Mouse (Mus musculus) kidney, embryonic 16.5 days (tissue): Measurements from ENCODE around the gene Cnfn. TPM values are rescaled to one million over a fixed set of nuclear protein-coding genes. Genes with fewer than 3 reads are reported as not detected.

Experiments used
- ATAC-seq: fragments of 200-750 bp; cut with Nextera tagmentation; 2 replicates; pipeline ENCODE4 v1.8.0; 2017; ENCODE audit warnings: moderate TSS enrichment; ENCODE audit not compliant: low FRiP score, low TSS enrichment
- H3K27ac ChIP-seq: fragments of 300-500 bp; sonication (generic); 2 replicates; pipeline ENCODE4 v1.5.1; 2014; ENCODE audit warnings: low read length
- H3K27me3 ChIP-seq: fragments of 300-500 bp; sonication (generic); 2 replicates; pipeline ENCODE4 v1.6.1; 2014; ENCODE audit warnings: low read length, control low read depth, mixed read lengths; ENCODE audit not compliant: insufficient read depth
- H3K36me3 ChIP-seq: fragments of 300-500 bp; sonication (generic); 2 replicates; pipeline ENCODE4 v1.6.1; 2014; ENCODE audit warnings: low read length, control low read depth, mixed read lengths; ENCODE audit not compliant: insufficient read depth
- H3K4me1 ChIP-seq: fragments of 300-500 bp; sonication (generic); 2 replicates; pipeline ENCODE4 v1.6.1; 2014; ENCODE audit warnings: low read length, control low read depth, mixed read lengths; ENCODE audit not compliant: insufficient read depth
- H3K4me2 ChIP-seq: fragments of 300-500 bp; sonication (generic); replicated peaks from 2 replicates; pipeline ENCODE4 v1.6.1; 2014; ENCODE audit warnings: low read depth, low read length
- H3K4me3 ChIP-seq: fragments of 300-500 bp; sonication (generic); 2 replicates; pipeline ENCODE4 v1.5.1; 2014; ENCODE audit warnings: mild to moderate bottlenecking, low read length
- H3K9ac ChIP-seq: fragments of 300-500 bp; sonication (generic); replicated peaks from 2 replicates; pipeline ENCODE4 v1.6.1; 2014; ENCODE audit warnings: low read length
- H3K9me3 ChIP-seq: fragments of 300-500 bp; sonication (generic); 2 replicates; pipeline ENCODE4 v1.6.1; 2016; ENCODE audit warnings: low read length, control low read depth
- WGBS: fragments of 180-500 bp; shearing (Covaris S2); extraction: QIAGEN DNeasy Blood & Tissue Kit; methylation state at CpG from one replicate; pipeline ENCODE4 v1.1.7; 2014; 5-methylcytosine and 5-hydroxymethylcytosine counted together
- polyA plus RNA-seq: library from polyadenylated mRNA; unstranded; fragments of >200 nt; fragmentation: Nextera tagmentation; extraction: Ambion mirVana; gene quantifications from 2 replicates; pipeline ENCODE4 v1.2.1, GENCODE M21; 2015

The Cnfn gene
- polyA plus RNA-seq, 1 experiment from 2014 or later, result not detected

DNA sequence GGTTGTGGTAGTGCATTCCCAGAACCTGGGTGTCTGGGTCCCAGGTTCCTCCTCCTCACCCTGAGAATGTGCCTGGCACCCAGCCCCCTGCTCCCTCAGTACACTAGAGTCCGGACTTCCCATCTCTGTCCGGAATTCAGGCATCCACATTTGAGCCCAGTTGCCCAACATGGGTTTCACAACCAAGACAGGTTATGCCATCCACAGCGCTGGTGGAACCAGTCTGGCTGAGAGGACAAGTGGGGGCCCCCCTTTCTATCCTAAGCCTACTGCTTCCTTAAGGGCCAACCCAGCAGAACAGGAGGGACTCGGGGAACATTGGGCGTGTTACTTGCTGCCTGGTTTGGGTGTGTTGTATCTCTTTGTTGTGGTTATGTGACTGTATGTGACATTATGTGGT, 2.9 kb upstream of the Cnfn start:
- no peak overlapping the region for H3K9ac ChIP-seq
- WGBS, result 90% methylated on average over 5 of the region's 5 CpGs
- H3K36me3 ChIP-seq, result no peaks in the 10 kb centered on the region
- H3K9me3 ChIP-seq, result no peaks in the 10 kb centered on the region
- ATAC-seq, result no peak
- H3K27me3 ChIP-seq, result peaks cover 29% of the 10 kb centered on the region
- H3K4me3 ChIP-seq, result no peak overlapping the region
- no peak overlapping the region for H3K4me2 ChIP-seq
- H3K27ac ChIP-seq, result no peak overlapping the region
- H3K4me1 ChIP-seq, result peaks cover 14% of the 10 kb centered on the region

DNA sequence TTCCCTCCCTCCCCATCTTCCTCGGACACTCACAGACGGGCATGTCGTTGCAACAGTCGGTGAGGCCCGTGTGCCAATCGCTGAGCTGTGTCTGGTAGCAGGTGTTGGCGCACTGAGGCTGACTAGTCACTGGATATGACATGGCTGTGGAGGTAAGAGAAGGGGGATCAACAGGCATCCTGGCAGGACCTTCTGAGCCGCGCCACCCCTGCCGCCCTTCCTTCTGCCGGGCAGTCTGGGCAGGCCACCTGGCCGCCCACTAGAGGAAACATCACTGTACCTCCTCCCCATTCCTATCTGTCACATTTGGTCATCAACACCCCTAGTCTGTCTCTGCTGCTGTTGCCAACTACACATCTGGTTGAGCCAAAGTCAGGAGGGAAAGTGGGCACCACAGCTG, 1.2 kb downstream of the Cnfn start:
- Histone ChIP-seq H3K27me3 (peaks cover 43% of the 10 kb centered on the region), H3K27ac (no peak overlapping the region), H3K4me1 (peaks cover 9% of the 10 kb centered on the region), H3K9ac (no peak overlapping the region), H3K9me3 (no peaks in the 10 kb centered on the region), H3K4me2 (peak overlapping the region; percentile 45), H3K4me3 (no peak overlapping the region), H3K36me3 (peaks cover 13% of the 10 kb centered on the region)
- 17% methylated on average over 12 of the region's 12 CpGs for WGBS
- no peak for ATAC-seq

DNA sequence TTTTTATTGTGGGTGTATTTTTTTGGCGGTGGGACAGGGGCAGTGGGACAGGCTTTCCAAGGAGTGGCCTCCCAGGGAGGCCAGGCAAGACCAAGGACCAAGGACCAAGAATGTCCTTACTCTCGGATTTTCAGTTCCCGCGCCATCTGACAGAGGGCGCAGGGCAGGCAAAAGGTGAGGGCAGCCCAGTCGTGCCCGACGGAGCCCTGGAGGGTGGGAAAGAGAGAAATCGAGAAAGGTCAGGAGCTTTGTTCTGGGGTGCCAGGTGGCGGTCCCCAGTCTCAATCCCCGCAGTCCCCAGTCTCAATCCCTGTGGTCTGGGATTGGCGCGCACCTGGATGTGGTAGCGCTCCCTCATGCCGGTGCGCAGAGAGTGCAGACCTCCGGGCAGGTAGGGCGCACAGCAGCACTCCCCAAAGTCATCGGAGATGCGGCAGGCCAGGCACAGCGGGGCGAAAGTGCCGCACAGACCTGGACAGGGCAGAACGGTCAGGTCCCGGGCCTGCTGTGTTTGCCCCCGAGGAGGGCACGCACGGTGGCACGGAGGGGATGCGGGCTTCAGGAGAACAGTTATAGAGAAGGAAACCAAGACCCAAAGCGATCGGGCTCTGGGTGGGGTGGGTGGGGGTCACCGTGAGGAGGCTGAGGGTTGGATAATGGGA, 1.8 kb downstream of the Cnfn start:
- Histone ChIP-seq H3K9me3 (no peaks in the 10 kb centered on the region), H3K36me3 (peaks cover 15% of the 10 kb centered on the region), H3K9ac (peak overlapping the region; percentile 35; the same call in 1 of the 2 replicates), H3K27ac (no peak overlapping the region), H3K4me3 (no peak overlapping the region), H3K27me3 (peaks cover 43% of the 10 kb centered on the region), H3K4me2 (peak overlapping the region; percentile 45), H3K4me1 (peaks cover 9% of the 10 kb centered on the region)
- ATAC-seq, result peak; percentile 43; the same call in 1 of the 2 replicates
- WGBS, result 2% methylated on average over 33 of the region's 33 CpGs

DNA sequence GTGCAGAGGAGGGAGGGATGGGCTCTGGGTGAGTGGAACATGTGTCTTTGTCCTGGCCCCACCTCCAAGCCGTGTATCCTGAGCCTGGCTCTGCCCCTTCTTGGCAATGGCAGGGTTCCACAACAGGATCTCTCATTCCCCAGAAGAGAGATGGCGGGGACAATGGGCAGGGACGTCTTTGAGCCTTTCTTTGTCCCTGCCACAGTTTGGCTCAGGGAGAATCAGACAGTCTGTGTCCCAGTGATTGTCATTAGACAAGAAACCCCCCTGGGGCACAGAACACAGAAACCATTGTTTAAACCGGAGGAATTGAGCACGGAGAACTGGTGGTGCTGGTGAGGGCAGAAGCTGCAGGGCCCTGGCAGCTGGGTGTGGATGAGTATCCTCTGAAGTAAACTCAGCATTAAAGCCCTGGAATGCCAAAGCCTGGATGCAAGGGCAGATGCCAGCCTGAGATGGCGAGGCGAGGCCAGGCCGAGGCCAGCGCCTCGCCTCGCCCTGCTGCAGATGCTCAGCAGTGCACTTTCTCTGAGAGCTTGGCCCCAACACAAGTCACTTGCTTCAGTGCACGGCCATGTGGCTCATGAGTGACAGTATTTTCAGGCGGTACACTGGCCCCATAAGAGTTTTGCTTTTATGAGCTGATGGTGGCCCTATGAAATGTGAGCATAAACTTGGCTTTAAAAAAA, 3.4 kb downstream of the Cnfn start:
- Histone ChIP-seq H3K27me3 (peaks cover 43% of the 10 kb centered on the region), H3K4me2 (no peak overlapping the region), H3K4me3 (no peak overlapping the region), H3K9me3 (no peaks in the 10 kb centered on the region), H3K36me3 (peaks cover 23% of the 10 kb centered on the region), H3K4me1 (peaks cover 9% of the 10 kb centered on the region), H3K27ac (no peak overlapping the region), H3K9ac (no peak overlapping the region)
- 55% methylated on average over 13 of the region's 13 CpGs for WGBS
- ATAC-seq, result no peak

DNA sequence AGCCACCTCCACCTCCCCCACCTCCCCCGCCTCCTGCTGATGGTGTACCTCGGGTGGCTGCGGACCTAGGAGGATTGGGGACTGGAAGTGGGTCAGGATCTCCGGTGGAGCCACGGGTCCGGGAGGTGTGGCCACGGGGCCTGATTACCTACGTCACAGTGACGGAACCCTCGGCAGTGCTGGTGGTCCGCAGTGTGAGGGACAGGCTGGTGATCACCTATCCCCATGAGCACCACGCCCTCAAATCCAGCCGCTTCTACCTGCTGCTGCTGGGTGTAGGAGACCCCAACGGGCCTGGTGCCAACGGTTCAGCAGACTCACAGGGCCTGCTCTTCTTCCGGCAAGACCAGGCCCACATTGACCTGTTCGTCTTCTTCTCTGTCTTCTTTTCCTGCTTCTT, 5.9 kb downstream of the Cnfn start:
- Histone ChIP-seq H3K4me3 (no peak overlapping the region), H3K9ac (no peak overlapping the region), H3K27ac (no peak overlapping the region), H3K27me3 (peaks cover 26% of the 10 kb centered on the region), H3K36me3 (peaks cover 44% of the 10 kb centered on the region), H3K4me1 (peaks cover 4% of the 10 kb centered on the region), H3K9me3 (no peaks in the 10 kb centered on the region), H3K4me2 (no peak overlapping the region)
- no peak for ATAC-seq
- 93% methylated on average over 17 of the region's 17 CpGs for WGBS

DNA sequence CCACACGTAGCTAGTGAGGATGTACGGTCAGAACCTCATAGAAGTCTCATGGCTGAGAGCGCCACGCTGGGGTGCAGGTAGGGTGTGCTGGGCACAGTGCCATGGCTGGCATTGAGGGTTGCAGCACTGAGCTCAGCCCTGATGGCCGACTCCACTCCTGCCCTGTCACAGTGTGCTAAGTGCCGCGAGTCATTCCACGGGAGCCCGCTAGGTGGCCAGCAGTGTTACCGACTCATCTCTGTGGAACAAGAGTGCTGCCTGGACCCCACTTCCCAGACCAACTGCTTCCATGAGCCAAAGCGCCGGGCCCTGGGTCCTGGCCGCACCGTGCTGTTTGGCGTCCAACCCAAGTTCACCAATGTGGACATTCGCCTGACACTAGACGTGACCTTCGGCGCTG, 6.4 kb downstream of the Cnfn start:
- ATAC-seq, result no peak
- H3K4me2 ChIP-seq, result no peak overlapping the region
- peaks cover 47% of the 10 kb centered on the region for H3K36me3 ChIP-seq
- peaks cover 4% of the 10 kb centered on the region for H3K4me1 ChIP-seq
- H3K4me3 ChIP-seq, result no peak overlapping the region
- no peak overlapping the region for H3K9ac ChIP-seq
- no peak overlapping the region for H3K27ac ChIP-seq
- peaks cover 21% of the 10 kb centered on the region for H3K27me3 ChIP-seq
- WGBS, result 86% methylated on average over 19 of the region's 19 CpGs
- H3K9me3 ChIP-seq, result no peaks in the 10 kb centered on the region

DNA sequence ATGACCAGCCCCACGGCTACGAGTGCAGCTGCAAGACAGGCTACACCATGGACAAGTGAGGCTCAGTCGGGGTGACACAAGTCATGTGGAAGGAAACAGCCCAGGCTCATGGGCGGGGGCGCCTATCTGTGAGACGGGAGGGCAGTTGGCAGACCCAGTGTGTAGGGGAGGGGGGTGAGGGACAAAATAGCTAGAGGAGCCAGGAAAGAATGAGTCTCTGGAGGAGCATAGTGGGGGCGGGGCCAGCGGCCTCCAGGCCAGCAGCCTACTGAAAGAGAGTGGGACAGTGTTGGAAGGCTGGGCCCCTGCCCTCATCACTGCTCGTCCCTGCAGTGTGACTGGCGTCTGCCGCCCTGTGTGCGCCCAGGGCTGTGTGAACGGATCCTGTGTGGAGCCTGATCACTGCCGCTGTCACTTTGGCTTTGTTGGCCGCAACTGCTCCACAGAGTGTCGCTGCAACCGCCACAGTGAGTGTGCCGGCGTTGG, 10.8 kb downstream of the Cnfn start:
- Histone ChIP-seq H3K27ac (no peak overlapping the region), H3K4me1 (no peaks in the 10 kb centered on the region), H3K9me3 (no peaks in the 10 kb centered on the region), H3K36me3 (peaks cover 45% of the 10 kb centered on the region), H3K4me2 (no peak overlapping the region), H3K27me3 (no peaks in the 10 kb centered on the region), H3K9ac (no peak overlapping the region), H3K4me3 (no peak overlapping the region)
- ATAC-seq, result no peak; the same call in 1 of the 2 replicates
- WGBS, result 79% methylated on average over 19 of the region's 19 CpGs

DNA sequence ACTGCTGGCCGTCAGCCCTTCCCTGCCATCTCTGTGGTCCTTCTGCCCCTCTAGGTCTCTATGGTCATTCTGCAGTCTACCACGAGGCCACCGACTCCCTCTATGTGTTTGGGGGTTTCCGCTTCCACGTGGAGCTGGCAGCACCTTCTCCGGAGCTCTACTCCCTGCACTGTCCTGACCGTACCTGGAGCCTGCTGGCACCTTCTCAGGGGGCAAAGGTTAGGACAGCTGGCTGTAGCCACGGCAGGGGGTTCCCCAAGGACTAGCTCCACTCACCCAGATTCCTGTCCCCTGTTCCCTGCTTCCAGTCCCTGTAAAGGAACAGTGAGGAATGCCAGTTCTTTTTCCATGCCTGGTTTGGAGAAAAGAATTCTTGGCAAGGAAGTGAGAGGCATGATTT, 20.7 kb downstream of the Cnfn start:
- H3K36me3 ChIP-seq, result peaks cover 60% of the 10 kb centered on the region
- no peak for ATAC-seq
- 81% methylated on average over 8 of the region's 8 CpGs for WGBS

DNA sequence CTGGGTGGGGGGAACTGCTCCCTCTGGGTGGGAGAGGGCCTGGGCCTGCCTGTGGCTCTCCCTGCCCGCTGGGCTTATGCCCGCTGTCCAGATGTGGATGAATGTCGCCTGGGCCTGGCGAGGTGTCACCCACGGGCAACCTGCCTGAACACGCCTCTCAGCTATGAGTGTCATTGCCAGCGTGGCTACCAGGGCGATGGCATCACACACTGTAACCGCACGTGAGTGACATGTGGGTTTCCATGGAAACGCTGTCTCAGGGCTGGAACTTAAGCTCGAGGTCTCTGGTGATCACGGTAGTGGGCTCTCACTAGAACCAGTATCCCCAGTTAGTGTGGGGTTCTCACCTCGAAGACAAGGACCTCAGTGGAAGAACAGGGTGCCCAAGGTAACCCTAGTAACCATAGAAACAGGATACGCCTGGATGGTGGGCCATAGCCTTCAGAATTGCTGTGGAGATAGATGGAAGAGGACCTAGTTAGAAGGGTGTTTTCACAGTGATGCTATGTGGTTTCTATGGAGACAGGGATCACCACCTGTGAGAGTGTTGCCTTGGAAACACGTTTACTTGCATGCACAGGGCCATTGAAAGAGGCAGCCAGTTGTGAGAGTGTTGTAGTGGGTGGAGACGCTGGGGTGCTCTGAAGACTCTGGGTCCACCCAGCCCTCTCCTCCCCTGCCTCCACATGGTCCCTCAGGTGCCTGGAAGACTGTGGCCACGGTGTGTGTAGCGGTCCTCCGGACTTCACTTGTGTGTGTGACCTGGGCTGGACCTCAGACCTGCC, 28.3 kb downstream of the Cnfn start:
- Histone ChIP-seq H3K9ac (no peak overlapping the region), H3K4me2 (no peak overlapping the region), H3K27ac (no peak overlapping the region), H3K27me3 (no peaks in the 10 kb centered on the region), H3K9me3 (no peaks in the 10 kb centered on the region), H3K36me3 (peaks cover 29% of the 10 kb centered on the region), H3K4me3 (no peak overlapping the region), H3K4me1 (no peaks in the 10 kb centered on the region)
- WGBS, result 84% methylated on average over 20 of the region's 20 CpGs
- ATAC-seq, result no peak

More for the DNA sequence above, 20.7 kb downstream of the Cnfn start:
- H3K27ac ChIP-seq, result no peak overlapping the region
- H3K27me3 ChIP-seq, result no peaks in the 10 kb centered on the region
- no peaks in the 10 kb centered on the region for H3K4me1 ChIP-seq
- peaks cover 10% of the 10 kb centered on the region for H3K9me3 ChIP-seq
- H3K4me3 ChIP-seq, result no peak overlapping the region
- no peak overlapping the region for H3K4me2 ChIP-seq
- H3K9ac ChIP-seq, result no peak overlapping the region
